Mouse (Mus musculus): ENCODE measurements around the gene Cyth3.

Gene Cyth3

DNA sequence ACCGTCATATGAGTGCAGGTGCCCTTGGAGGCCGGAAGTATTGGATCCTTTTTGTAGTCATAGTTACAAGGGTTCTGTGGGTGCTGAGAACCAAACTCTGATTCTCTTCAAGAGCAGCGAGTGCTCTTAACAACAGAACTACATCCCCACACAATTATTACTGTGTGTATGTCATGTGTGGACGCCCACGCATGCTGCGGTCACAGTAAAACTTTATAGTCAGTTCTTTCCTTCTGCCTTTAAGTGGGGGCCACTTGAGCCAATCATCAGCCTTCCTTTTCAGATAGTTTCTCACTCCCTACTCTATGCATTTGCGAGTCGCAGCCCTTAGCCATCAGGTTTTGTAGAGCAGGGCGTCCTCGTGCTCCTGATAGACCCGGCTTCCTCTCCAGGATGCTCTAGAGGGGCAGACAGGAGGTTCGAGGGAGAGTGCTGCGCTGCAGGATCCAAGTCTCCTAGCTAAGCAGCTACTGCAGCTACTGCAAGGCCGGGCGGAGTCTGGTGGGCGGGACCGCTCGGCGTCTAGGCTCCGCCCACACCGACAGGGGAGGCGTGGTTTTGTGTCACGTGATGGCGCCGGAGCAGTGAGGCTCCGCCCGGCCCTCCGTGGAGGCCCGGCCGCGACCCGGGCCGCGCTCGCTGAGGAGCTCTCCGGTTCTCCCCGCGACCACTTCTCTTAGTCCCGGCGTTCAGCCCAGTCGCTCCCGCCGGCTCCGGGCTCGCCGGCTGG, at the start of gene Cyth3:
TSS of gene Cyth3 (plus strand) at position 555 of the 730 bp plus-strand sequence.
- peak; percentile 93 for DNase-seq

DNA sequence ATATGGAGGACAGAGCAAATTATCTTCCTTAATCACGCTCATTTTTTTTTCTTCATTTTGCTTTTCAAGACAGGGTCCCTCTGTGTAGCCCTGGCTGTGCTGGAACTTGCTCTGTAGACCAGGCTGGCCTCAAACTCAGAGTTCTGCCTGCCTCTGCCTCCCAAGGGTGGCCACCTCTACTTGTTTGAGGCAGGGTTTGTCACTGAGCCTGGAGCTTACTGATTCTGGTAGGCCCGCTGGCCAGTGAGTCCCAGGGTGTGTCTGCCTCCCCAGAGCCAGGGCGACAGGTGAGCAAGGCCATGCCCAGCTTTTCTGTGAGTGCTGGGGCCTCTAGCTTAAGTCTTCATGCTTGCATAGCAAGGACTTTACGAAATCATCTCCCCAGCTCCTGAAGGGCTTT, 49.2 kb upstream of the Cyth3 start:
- DNase-seq = no peak

DNA sequence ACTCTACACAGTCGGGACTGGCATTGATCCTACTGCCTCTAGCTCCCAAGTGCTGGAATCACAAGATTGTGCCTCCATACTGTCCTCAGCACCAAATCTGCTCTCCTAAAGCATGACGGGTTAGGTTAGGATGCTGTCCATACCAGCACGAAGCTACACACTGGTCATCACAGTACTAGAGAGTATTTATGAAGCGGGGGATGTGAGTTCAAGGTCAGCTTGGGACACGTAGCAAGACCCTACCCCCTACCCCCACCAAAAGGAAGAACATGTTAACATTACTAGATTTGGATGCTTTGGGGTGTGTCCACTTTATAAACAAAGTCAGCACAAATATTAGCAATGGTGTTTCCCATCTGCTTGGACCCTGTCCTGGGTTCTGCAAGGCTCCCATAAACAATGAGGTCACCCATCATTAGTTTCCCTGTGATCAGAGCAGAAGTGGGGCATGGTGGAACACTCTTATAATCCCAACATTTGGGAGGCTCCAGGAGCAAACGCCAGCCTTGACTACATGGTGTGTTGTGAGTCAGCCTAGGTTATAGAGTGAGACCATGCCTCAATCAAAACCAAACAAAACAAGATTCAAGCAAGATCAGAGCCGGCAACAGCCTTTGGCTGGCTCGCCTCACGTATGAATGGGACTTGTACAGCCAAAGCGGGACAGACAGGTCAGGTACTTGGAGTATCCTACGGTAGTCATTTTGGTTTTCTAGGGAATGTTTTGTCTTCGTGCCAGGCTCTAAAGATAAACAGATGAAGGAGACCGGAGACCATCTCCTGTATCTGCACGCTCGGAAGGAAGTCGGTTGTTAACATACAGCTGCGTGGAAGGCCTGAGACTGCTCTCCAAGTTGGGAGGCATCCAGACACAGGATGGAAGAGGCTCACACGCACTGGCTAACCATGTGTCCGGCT, 47.7 kb upstream of the Cyth3 start:
- no peak for DNase-seq

DNA sequence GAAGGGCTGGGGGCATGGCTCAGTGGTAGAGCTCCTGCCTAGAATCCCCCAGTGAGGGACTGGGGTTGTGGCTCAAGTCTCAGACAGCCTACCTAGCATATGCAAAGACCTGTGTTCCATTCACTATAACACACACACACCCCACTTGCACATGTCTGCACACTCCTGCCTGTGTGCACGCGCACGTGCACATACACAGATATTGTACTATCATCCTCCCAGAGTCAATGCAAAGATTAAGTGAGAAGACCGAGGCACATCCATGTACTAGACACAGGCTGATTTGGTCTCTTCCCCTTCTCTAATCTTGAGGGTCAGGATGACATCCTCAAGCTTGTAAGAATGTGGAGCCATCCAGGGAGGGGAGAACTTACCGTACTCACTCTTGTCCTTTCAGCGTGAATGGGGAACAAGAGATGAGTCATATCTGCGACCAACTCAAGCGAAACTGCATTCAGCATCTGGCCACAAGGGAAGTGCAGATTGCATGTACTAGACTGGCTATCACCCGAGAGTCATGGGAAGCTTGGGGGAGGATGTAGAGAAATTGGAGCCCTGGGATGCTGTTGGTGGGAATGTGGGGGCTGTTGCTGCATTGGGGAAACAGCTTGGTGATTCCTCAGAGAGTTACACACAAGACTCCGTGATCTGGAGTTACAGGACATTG, 42.6 kb upstream of the Cyth3 start:
- DNase-seq = no peak

DNA sequence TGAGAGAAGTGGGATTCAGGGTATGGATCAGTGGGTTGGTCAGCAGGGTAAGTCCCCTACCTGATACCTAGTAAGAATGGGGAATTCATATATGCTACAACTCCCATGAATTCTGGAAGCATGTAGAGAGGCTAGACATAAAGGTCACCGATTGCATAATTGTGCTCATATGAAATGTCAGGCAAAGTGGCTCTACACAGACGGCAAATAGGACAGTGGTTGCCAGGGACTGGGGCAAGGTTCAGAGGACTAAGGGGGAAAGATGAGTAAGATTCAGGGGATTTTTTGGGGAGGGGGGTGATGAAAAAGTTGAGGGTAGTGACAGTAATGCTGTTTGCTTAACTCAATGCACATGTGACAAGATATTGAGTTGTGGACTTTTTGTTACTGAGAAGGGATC, 41.3 kb upstream of the Cyth3 start:
- no peak for DNase-seq

DNA sequence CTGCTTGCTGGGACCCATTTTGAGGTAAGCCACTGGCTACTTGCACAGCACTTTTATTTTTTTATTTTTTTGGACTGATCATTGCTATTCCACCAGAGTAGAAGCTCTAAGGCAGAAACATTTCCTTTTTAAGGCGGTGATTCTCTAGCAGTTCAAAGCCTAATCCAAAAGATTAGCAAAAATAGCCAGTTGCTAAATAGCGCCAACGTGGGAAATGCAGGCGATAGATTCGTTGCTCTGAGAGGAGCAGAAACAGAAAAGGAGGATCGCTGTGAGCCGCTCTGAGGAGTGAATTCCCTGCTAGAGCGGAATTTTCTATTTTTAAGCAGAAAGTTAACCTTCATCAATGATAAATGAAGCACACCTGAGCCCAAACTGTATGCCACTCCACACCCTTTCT, 40.4 kb upstream of the Cyth3 start:
- DNase-seq = no peak

DNA sequence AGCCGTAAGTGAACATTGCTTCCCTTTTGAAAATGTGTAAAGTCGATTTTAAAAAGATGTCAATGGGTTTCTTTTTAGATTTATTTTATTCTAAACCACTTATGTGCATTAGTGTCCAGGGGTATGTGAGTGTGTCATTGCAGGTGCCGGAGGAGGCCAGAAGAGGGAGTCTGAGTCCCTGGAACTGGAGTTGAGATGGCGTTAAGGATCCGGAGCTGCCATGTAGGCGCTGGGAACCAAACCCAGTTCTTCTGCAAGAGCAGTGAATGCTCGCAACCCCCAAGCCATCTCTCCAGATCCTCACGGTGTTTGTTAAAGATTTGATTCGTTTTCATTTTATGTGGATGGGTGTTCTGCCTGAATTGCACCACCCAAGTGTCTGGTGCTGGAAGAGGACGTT, 39.2 kb upstream of the Cyth3 start:
- no peak for DNase-seq

DNA sequence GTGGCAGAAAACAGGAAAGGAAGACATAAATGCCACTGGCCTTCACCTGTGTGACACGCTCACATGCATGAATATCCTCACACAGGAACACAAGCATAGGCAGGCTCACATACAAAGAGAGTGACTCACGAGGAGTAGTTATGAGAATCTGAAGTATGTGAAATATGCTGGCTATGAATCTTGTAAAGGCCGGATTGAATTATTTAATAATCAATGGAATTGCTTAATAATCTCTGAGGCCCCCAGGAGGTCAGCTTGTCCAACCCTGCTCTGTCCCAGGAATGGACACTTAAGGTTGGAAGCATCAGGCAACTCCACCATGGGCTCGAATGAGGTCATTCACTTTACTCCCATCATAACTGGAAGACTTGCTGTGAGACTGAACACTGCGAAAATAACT, 37.3 kb upstream of the Cyth3 start:
- no peak for DNase-seq

DNA sequence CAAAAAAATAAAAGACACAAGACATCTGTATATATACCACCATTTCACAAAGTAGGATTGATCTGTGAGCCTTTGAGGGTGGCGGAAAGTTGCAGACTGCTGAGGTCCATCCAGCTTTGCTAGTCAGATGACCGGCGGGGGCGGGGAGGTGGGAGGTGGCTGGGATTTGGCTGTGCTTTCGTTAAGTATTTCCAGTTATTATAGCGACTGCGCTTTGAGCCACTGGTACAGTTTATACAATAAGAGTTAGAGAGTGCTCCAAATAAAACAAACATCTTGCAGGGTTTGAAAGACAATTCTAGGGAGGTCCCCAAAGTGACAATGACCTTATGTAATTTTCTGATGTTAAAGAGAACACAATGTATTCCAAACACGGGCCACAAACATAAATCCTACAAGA, 35.9 kb upstream of the Cyth3 start:
- DNase-seq = no peak

DNA sequence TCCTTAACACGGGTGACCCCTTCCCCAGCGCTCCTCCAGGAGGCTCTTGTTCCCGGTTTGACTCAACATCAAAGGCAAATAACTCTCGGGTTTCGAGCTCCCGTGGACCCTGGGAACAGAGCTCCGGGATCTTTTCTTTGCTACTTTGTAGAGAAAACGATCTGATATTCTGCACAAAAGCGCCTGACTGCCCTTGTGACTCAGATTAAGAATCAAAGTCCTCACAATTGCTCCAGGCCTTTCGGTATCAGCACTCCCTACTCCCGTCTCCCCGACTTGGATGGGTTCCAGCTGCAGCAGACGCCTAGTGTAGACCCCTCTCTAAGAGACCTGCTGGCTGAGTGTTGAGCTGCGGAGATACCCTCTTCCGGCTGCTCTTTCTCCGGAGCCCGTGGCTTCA, 33.1 kb upstream of the Cyth3 start:
- no peak for DNase-seq

DNA sequence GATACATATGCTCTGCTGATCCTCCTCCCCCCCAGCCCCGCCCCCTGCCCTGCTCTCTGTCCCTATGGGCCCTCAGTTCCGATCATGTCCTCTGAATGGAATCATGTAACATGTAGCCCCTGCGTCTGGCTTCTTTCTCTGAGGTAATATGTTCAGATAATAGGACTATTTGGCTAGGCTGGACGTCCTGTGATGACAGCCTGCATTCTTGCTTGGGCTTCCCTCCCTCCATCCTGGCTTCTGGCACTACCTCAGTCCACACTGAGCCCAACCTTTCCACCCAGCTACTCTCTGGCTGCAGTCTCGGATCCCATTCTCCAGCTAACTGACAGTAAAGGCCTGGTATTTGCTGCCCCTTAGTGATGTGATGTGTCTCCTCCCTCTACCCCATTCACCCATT, 29.3 kb upstream of the Cyth3 start:
- DNase-seq = no peak

DNA sequence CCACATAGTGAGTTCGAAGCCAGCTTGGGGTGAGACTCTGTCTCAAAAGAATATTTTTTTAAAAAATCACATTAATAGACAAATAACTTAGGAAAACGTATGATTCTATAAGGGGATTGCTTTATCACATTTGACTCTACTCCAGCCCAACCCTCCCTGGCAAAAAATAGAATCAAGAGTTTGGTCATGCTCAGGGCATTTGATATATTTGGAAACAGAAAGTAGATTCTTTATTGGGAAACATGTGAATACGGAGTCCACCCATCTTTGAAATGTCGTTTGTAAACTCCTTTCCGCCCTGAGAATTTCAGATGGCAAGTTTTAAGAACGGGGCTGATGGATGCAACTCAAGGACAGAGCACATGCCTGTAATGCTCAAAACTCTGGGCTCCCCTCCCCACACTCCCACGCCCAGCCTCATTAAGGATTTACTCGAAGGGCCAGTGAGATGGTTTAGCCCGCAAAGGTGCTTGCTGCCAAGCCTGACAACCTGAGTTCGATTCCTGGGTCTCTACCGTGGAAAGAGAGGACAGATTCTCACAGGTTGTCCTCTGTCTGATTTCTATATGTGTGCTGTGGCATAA, 28.6 kb upstream of the Cyth3 start:
- no peak for DNase-seq

DNA sequence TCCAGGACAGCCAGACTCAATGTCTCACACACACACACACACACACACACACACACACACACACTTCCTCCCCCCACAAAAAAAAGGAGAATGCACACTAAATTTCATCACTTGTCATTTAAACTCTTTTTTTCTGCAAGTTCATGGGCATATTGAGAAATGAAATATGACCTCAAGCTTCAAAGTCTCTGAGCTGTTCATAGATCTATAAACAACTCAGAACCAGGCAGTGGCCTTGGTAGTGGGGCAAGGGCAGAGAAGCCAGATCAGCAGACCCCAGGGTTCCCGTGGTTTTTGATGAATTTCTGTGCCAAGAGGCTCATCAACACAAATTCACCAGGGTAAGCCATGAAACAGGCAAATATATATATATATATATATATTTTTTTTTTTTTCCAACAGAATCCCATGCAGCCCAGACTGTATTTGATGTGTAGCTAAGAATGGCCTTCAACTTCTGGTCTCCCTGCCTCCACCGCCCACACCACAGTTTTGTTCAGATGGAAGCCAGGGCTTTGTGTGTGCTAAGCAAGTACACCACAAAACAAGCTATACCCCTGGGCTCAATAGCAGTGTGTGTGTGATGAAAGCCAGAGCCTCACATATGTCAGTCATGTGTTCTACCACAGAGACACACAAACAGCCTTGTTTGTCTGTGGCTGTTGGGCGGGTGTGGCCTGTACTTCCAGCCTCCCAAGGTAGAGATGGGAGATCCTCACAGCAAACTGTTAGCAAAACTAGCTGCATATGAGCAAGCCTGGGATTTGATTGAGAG, 27.8 kb upstream of the Cyth3 start:
- DNase-seq = no peak

DNA sequence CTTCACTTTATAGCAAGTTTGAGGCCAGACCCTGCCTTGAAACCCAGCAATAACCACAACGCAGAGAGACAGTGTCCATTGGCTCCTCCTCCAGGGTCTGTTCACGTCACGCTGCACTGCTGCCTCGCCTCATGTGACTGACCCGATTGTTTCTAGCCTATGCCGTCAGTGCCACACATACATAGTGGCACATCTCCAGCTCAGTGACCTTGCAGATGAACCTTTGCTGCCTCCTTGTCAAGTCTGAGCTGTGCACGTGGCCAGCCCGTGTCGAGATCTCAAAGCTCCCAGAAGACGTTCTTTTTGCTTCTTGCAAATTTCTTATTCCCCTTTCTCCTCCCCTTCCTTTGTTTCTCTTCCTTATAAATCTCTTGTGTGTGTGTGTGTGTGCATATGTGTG, 20.2 kb upstream of the Cyth3 start:
- no peak for DNase-seq

DNA sequence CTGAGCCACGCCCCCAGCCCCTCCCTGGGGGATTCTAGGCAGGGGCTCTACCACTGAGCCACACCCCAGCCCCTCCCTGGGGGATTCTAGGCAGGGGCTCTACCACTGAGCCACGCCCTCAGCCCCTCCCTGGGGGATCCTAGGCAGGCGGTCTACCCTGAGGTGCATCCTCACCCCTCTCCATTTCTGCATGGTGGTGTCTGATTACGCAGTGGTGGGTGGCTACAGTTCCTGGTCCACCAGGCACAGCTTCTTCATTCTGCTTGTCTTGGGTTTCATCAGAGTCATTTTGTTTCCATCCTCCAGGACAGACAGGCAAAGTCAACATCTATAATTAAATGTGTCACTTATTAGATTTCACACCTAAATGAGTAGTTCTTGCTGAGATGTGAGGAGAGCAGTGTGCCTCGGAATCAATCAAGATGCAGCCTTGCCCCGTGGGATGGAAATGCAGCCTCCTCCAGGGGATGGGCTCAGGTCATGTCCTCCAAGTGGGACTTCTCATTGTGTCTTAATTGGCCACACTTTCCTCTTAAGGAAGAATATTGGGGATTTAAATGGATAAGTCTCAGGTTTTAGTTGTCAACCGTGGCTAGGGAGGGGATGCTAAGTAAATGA, 18.0 kb upstream of the Cyth3 start:
- DNase-seq = no peak

DNA sequence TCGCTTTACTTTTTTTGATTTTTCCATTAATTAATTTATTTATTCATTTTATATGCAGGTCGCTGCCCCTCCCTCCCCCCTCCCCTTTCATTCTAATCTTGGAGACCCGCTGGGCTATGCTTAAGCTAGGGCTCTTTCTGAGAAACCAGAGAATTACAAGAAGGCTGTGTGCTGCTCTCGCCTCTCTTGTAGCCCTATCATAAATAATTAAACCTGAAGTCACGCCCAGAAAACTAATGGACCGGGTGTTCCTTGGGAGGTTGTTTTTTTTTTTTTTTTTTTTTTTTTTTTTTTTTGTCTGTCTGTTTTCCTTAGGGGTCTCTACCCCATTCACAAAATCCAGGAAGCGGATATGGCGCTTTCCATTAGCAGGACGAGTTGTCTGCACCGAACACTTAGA, 15.5 kb upstream of the Cyth3 start:
- no peak for DNase-seq

DNA sequence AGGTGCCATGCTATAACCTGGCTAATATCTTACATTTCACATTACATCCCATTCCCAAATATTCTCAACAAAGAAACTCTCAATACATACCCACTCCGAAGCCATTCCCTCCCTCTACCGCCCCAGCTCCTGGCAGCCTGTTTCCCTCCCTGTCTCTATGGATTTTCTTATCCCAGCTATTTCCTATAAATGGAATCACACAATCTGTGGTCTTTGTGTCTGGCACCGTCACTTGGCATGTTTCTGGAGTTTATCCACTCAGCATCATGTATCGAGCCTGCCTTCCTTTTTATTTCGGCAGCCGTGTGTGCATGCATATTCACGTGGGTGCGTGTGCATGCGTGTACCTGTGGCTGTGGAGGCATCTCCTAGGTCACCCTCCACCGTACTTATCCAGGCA, 14.1 kb upstream of the Cyth3 start:
- no peak for DNase-seq

DNA sequence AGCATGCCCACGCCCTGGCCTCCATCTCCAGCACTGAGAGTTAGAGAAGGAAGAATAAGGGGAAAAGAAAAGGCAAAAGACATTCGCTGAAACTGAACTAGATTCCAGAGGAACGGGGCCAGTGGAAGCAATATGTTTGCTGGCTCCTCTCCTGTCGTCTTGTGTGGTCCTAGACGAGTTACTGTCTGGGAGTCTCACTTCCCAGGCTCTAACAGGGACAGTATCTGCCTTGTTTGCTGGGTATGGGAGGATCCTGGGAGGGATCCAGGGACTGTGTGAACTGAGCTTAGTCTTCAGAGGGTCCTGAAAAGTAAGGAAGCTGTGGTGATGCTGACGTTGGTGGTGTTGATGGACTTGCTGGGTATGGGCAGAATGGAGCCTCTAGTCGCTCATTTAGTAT, 10.3 kb upstream of the Cyth3 start:
- DNase-seq = no peak

DNA sequence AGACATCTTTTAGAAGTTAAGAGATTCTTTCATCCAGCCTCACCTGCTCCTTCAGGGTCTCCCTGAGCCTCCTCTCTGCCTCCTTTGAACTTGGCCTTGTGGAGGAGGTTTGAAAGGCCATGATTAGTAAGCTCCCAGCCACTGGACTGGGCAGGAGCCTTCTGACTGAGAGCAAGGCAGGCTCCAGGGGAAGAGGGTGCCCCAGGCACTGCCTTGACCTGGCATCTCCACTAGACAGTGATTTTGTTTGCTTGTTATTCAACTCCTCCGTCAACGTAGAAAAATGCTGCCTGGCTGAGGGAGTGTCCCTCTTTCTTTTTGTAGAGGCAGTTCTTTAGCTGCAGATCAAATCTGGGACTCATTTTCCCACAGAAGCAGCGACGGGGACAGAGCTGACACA, 9.0 kb upstream of the Cyth3 start:
- no peak for DNase-seq

DNA sequence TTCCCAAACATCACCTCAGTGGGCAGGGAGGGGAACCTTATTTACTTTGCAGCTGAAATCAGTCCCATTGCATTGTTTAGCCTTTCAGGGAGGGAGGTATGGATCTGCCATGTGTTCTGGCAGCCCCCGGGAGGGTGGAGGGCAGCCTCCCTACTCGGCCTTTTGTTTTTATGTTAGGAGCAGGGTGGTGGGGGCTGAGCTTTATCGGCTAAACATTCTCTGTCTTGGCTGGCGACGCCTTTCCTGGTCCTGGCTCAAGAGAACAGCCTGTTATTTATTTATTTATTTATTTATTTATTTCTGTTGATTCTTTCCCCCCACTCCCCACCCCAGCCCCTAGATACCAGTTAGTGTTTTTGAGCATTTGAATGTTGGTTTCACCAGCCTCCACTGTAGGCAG, 7.7 kb upstream of the Cyth3 start:
- DNase-seq = no peak

DNA sequence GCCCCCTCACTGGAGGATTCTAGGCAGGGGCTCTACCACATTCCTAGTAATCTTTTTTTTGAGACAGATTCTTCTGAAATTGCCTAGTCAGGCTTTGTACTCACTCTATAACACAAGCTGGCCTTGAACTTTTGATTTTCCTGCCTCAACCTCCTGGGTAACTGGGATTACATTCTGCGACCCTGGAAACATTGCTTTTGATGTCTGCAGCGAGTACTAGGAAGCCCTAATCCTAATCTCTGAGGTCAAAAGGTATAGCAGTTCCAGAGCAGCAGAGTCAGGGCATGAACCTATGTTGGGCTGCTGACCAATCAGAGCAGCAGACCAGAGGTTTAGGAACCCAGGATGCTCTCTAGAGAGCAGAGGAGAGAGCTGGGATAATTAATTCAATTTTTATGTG, 6.9 kb upstream of the Cyth3 start:
- no peak for DNase-seq

DNA sequence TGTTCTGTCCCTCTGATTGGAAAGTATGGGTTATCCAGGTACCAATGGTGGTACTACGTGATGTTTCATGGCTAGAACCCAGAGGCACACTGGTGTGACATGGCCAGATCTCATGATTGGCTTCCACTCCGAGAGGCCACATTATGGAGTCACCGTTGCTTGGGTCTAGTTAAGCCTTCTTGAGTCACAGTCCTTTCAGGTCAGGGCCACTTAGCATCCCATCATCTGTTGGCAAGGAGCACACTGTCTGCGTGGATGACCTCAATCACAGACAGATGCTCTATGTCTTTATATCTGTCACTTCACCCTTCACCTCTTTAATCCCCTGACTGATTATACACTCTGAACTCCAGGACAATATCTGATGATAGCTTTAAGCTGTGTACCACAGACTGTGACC, 6.1 kb upstream of the Cyth3 start:
- DNase-seq = no peak

Measured in cerebellum, adult 9-11 months (tissue).